Mouse (Mus musculus): ENCODE measurements around the gene Greb1. TPM values are rescaled to one million over a fixed set of nuclear protein-coding genes. Genes with fewer than 3 reads are reported as not detected.

Gene Greb1
- polyA plus RNA-seq, 1 experiment from 2014 or later = 3.6 TPM

GRCm38 (mm10) chr12:16640075-16640474 lies 160.6 kb downstream of the Greb1 start:
- Histone ChIP-seq H3K4me2 (no peak overlapping the region), H3K27me3 (no peaks in the 10 kb centered on the region), H3K4me3 (no peak overlapping the region), H3K4me1 (no peaks in the 10 kb centered on the region), H3K27ac (no peak overlapping the region), H3K9ac (no peak overlapping the region), H3K9me3 (no peaks in the 10 kb centered on the region), H3K36me3 (no peaks in the 10 kb centered on the region)
- whole genome bisulfite sequencing = 77% methylated on average over 6 of the region's 6 CpGs
- ATAC-seq (ENCODE audit: borderline replicate concordance, extremely low read depth, low FRiP score, low TSS enrichment) = no peak

GRCm38 (mm10) chr12:16639078-16639771 lies 161.5 kb downstream of the Greb1 start:
- 60% methylated on average over 12 of the region's 12 CpGs for WGBS
- no peak overlapping the region for H3K4me2 ChIP-seq
- H3K27ac ChIP-seq = no peak overlapping the region
- no peaks in the 10 kb centered on the region for H3K27me3 ChIP-seq
- no peaks in the 10 kb centered on the region for H3K9me3 ChIP-seq
- no peaks in the 10 kb centered on the region for H3K4me1 ChIP-seq
- ATAC-seq (ENCODE audit: borderline replicate concordance, extremely low read depth, low FRiP score, low TSS enrichment) = no peak
- H3K4me3 ChIP-seq = no peak overlapping the region
- no peaks in the 10 kb centered on the region for H3K36me3 ChIP-seq
- H3K9ac ChIP-seq = no peak overlapping the region

- no peaks in the 10 kb centered on the region for H3K9me3 ChIP-seq
- no peak for ATAC-seq (ENCODE audit: borderline replicate concordance, extremely low read depth, low FRiP score, low TSS enrichment)
- H3K4me3 ChIP-seq = no peak overlapping the region
- H3K27ac ChIP-seq = no peak overlapping the region
- H3K4me2 ChIP-seq = no peak overlapping the region
- H3K4me1 ChIP-seq = no peaks in the 10 kb centered on the region
- no peaks in the 10 kb centered on the region for H3K36me3 ChIP-seq
- no peak overlapping the region for H3K9ac ChIP-seq
- 63% methylated on average over 6 of the region's 6 CpGs for WGBS
- H3K27me3 ChIP-seq = no peaks in the 10 kb centered on the region
Observed at GRCm38 (mm10) chr12:16635816-16636215, 164.9 kb downstream of the Greb1 start.

- no peaks in the 10 kb centered on the region for H3K36me3 ChIP-seq
- H3K9ac ChIP-seq = no peak overlapping the region
- no peaks in the 10 kb centered on the region for H3K27me3 ChIP-seq
- no peak overlapping the region for H3K4me2 ChIP-seq
- H3K4me1 ChIP-seq = no peaks in the 10 kb centered on the region
- WGBS = 44% methylated on average over 14 of the region's 14 CpGs
- H3K27ac ChIP-seq = no peak overlapping the region
- H3K9me3 ChIP-seq = no peaks in the 10 kb centered on the region
- ATAC-seq (ENCODE audit: borderline replicate concordance, extremely low read depth, low FRiP score, low TSS enrichment) = no peak
- H3K4me3 ChIP-seq = no peak overlapping the region
Observed at GRCm38 (mm10) chr12:16634075-16634813, 166.4 kb downstream of the Greb1 start.

DNA sequence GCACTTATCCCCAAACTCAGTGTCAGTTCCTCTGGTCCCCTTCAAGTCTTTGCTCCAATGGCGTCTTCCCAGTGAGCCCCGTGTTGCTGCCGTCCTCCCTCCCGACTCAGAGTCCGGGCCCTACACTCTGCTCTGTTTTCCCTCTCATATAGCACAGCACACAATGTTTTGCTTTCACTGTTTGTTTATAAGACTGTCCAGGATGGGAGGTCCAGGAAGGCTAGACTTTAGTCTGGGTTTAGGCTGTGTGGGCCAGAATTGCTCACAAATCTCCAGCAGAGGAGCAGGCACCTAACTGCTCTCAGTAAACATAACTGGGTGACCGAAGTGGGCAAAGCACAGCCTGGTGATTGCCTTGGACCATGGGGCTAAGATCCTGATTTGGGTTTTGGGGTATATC lies 167.5 kb downstream of the Greb1 start:
- Histone ChIP-seq H3K4me3 (no peak overlapping the region), H3K27me3 (no peaks in the 10 kb centered on the region), H3K4me1 (no peaks in the 10 kb centered on the region), H3K9ac (no peak overlapping the region), H3K9me3 (no peaks in the 10 kb centered on the region), H3K36me3 (no peaks in the 10 kb centered on the region), H3K27ac (no peak overlapping the region; the same call in 1 of the 2 replicates), H3K4me2 (no peak overlapping the region)
- WGBS = 60% methylated on average over 6 of the region's 6 CpGs
- peak; percentile 69; the same call in 1 of the 2 replicates for ATAC-seq (ENCODE audit: borderline replicate concordance, extremely low read depth, low FRiP score, low TSS enrichment)

GRCm38 (mm10) chr12:16631423-16631822 lies 169.3 kb downstream of the Greb1 start:
- no peak overlapping the region for H3K4me3 ChIP-seq
- ATAC-seq (ENCODE audit: borderline replicate concordance, extremely low read depth, low FRiP score, low TSS enrichment) = no peak
- H3K9me3 ChIP-seq = no peaks in the 10 kb centered on the region
- H3K9ac ChIP-seq = no peak overlapping the region
- no peaks in the 10 kb centered on the region for H3K4me1 ChIP-seq
- H3K4me2 ChIP-seq = no peak overlapping the region
- H3K27ac ChIP-seq = no peak overlapping the region
- H3K36me3 ChIP-seq = no peaks in the 10 kb centered on the region
- WGBS = 76% methylated on average over 2 of the region's 2 CpGs
- H3K27me3 ChIP-seq = no peaks in the 10 kb centered on the region

GRCm38 (mm10) chr12:16630866-16631185 lies 169.9 kb downstream of the Greb1 start:
- Histone ChIP-seq H3K4me3 (no peak overlapping the region), H3K36me3 (no peaks in the 10 kb centered on the region), H3K27ac (no peak overlapping the region), H3K9ac (no peak overlapping the region), H3K4me1 (no peaks in the 10 kb centered on the region), H3K27me3 (no peaks in the 10 kb centered on the region), H3K4me2 (no peak overlapping the region), H3K9me3 (no peaks in the 10 kb centered on the region)
- WGBS = 88% methylated on average over 1 of the region's 1 CpGs
- no peak for ATAC-seq (ENCODE audit: borderline replicate concordance, extremely low read depth, low FRiP score, low TSS enrichment)

DNA sequence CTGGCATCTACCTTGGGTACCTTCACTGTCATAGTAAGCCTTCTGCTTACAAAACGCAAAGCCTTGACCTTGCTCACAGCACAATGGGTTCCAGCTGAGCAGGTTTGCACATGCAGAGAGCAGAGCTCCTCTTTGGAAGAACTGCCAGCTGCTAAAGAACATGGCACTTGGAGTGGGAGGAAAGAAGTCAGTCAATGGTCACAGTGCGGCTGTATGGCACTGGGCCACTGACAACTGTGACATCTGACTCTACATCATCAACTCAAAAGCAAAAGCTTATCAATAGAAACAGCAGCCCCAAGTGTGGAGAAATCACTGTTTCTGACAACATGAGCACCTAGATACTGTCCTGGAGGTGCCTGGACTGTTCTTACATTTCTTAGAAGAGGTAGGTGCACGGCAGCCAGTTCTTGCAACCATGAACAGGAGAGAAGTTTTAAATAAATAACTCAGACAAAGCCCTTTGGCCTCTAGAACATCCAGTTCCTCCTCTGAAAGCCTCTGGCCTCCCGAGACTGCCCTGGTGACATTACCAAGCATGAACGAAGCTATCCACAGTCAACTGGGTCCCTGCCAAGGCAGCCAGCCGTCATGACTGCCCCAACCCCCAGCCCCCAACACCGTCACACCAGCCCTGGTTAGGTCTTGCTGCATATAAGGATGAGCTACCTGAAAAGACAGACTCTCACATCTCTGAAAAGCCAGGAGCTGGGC lies 170.4 kb downstream of the Greb1 start:
- Histone ChIP-seq H3K27me3 (no peaks in the 10 kb centered on the region), H3K9me3 (no peaks in the 10 kb centered on the region), H3K4me1 (no peaks in the 10 kb centered on the region), H3K9ac (no peak overlapping the region), H3K4me3 (no peak overlapping the region), H3K36me3 (no peaks in the 10 kb centered on the region), H3K4me2 (no peak overlapping the region), H3K27ac (no peak overlapping the region)
- ATAC-seq (ENCODE audit: borderline replicate concordance, extremely low read depth, low FRiP score, low TSS enrichment) = no peak
- WGBS = 50% methylated on average over 7 of the region's 7 CpGs

Small RNA genes lying within 50 kb of the gene (microRNA-seq; reads per million reads assigned to microRNA genes)
- not detected for gene Gm44305

Other genes starting within 250 kb of the Greb1 start
- gene Lpin1, start 189.9 kb downstream of the Greb1 start, polyA plus RNA-seq (2015; fragmentation: Nextera tagmentation; extraction: Ambion mirVana) = 5.8 and 6.3 TPM in 2 replicates
- gene Ntsr2, start 147.5 kb downstream of the Greb1 start, polyA plus RNA-seq (2015; fragmentation: Nextera tagmentation; extraction: Ambion mirVana) = not detected in 2 replicates
- gene E2f6, start 10.1 kb upstream of the Greb1 start, polyA plus RNA-seq (2015; fragmentation: Nextera tagmentation; extraction: Ambion mirVana) = 38.4 and 38.9 TPM in 2 replicates
- 20.0 and 20.9 TPM in 2 replicates for gene Rock2, start 94.0 kb upstream of the Greb1 start, polyA plus RNA-seq (2015; fragmentation: Nextera tagmentation; extraction: Ambion mirVana)
- 4.6 and 5.5 TPM in 2 replicates for gene Pqlc3, start 199.5 kb upstream of the Greb1 start, polyA plus RNA-seq (2015; fragmentation: Nextera tagmentation; extraction: Ambion mirVana)
- gene 2410004P03Rik, start 210.8 kb upstream of the Greb1 start, polyA plus RNA-seq (2015; fragmentation: Nextera tagmentation; extraction: Ambion mirVana) = 1.5 and 2.9 TPM in 2 replicates

Data from lung, embryonic 15.5 days (tissue).